In the genomic region with DNA sequence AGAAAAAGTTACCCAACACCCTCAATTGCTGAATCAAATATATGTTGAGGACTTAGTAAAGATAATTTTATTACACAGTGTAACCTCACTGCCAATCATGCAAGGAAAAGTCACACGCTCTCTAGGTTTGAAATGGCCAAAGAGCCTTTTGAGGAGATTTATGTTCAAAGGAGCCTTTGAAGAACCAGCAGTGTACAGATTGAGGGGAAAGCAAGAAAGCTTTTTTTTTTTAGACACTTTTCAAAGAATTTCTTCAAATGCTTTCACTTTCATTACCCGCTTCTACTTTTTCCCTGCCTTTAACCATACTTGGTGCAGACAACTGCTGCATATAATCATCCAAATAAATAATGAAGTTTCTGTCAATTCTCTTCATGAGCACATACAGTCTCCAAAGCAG, we compare ENCODE assay signal across 16 mouse cellular contexts.
"Had no signal": no experiment of that assay in that cellular context is flagged by ENCODE, and none has a peak within 500 bp of the region (broad histone marks: within the 10 kb centered on the region; RNA-seq: fewer than 3 reads in every experiment).

No protein-coding gene starts in this region.

- H3K9ac ChIP-seq: neural tube, embryonic 13.5 days; neural tube, embryonic 15.5 days; stomach, embryonic 15.5 days had no signal

- H3K27me3 ChIP-seq: neural tube, embryonic 13.5 days; neural tube, embryonic 15.5 days; stomach, embryonic 15.5 days had no signal

- H3K4me1 ChIP-seq: neural tube, embryonic 13.5 days; neural tube, embryonic 15.5 days; stomach, embryonic 15.5 days had no signal

- H3K4me2 ChIP-seq: neural tube, embryonic 13.5 days; neural tube, embryonic 15.5 days; stomach, embryonic 15.5 days had no signal

- H3K4me3 ChIP-seq: neural tube, embryonic 13.5 days; neural tube, embryonic 15.5 days; stomach, embryonic 15.5 days had no signal

- DNase-seq: retina, postnatal 1 day; right cerebral cortex, adult 18-20 months; right cerebral cortex, postnatal 14 days; right cerebral cortex, postnatal 25 days; right cerebral cortex, postnatal 4 days; spleen, adult 18-20 months; thymus, adult 18-20 months; thymus, adult 2 months; thymus, postnatal 14 days; thymus, postnatal 25 days; thymus, postnatal 36 days; thymus, postnatal 4 days had no signal

- H3K9me3 ChIP-seq: neural tube, embryonic 13.5 days; neural tube, embryonic 15.5 days; stomach, embryonic 15.5 days had no signal

- H3K27ac ChIP-seq: neural tube, embryonic 13.5 days; neural tube, embryonic 15.5 days; stomach, embryonic 15.5 days; stomach, postnatal 0 days had no signal

- H3K36me3 ChIP-seq: neural tube, embryonic 13.5 days; neural tube, embryonic 15.5 days; stomach, embryonic 15.5 days had no signal
